Mouse (Mus musculus): ENCODE measurements around the gene Kcnc3.
A peak's percentile ranks its signal among the peaks of the same experiment; 100 is the strongest.

Gene Kcnc3

DNA sequence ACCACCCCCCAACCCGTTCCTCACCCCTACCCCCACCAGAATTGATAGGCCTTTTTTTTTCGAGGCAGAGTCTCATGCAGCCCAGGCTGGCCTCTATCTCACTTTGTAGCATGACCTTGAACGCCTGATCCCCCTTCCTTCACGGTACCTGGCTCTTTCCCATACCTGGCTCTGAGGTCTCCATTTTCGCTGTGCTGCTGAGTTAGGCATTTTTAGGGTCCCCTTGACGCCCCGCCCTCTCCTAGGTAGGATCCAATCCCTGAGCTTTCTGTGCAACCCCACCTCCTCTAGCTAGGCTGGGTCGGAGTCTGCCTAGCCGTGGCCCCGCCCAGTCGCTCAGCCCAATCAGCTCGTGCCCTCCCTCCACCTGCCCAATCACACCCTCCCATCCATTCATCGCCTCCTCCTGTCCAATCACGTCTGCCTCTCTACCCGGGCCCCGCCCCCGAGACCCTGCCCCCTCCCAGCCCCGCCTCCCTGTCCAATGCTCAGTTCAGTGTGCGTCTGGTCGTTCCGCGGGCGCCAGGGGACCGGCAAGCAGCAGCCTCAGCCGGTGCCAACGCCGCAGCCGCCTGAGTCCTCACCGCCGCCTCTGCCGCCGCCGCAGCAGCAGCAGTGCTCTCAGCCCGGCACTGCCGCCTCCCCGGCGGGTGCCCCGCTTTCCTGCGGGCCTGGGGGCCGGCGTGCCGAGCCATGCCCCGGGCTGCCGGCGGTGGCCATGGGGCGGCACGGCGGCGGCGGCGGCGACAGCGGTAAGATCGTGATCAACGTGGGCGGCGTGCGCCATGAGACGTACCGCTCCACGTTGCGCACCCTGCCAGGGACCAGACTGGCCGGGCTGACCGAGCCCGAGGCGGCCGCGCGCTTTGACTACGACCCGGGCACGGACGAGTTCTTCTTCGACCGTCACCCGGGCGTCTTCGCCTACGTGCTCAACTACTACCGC is at the start of gene Kcnc3:
Gene Kcnc3, plus strand, starts transcription at position 263 of the 946 bp plus-strand sequence.
- peak; percentile 91 to 94 for DNase-seq (ENCODE audit: low spot score in 2 of 2)

DNA sequence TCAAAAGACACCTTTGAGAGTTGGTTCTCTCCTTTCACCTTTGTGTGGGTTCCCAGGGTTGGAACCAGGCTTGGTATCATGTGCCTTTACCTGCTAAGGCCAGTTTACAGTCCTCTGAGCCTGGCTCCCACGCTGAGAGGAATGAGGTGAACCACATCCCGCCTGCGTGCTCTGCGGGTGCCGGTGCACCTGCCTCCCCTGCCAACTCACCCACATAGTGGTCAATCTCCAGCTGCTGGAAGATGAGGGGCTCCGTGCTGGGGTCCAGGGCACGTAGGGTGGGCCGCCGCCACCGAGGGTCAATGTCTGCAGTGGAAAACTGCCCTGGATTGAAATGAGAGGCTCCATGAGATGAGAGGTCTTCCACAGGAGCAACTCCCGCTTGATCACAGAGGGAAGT is 47.9 kb upstream of the Kcnc3 start:
- no peak for DNase-seq (ENCODE audit: low spot score in 2 of 2)

DNA sequence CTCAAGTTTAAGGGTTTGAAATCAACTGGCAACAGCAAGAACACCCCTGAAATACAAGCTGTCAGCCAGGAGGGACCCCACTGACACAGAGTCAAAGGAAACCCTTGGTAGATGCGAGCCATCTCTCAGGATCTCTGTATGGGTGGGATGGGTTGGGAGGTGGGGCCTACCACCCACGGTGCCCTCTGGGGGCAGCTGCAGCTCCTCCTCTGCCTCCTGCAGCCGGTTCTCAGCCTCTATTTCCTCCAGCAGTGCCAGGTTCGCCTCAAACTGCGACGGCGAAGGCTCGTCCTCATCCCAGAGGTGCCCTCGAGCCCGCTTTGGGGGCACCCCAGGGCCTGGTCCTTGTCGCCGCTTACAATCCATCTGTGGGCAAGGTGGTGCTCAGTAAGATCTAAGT is 47.4 kb upstream of the Kcnc3 start:
- no peak for DNase-seq (ENCODE audit: low spot score in 2 of 2)

DNA sequence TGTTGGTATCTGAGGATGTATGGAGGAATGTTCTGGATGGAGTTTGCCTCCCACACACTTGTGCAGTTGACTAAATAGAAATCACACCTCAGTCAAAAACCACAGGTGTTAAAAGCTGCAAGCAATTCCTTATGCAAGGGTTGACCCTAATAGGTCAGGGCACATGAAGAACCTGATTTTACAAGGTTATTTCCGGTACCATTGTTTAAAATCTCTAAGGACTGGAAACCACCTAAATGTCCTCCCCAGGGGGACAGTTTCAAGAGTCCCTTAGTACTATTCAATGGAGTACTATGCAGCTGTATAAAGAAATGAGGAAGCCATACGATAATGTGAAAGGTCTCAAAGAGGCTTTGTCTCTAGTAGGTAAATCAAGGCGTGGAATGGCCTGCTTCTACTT is 44.2 kb upstream of the Kcnc3 start:
- DNase-seq (ENCODE audit: low spot score in 2 of 2) = no peak

DNA sequence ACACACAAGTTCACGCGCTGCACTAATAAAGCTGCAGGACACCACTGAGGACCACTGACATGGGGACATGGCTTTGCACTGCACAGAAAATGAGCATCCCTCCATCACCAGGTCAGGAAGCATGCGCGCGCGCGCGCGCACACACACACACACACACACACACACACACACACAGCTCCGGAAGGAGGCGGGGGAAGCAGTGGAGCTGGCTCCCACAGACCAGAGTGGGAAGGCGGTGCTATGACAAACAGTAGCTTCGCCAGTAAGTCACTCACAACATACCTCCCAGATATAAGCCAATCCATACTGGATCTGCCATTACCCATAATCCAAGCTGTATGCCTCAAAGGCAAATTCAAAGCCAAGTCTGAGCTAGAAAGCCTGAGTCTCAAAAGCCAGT is 43.4 kb upstream of the Kcnc3 start:
- DNase-seq (ENCODE audit: low spot score in 2 of 2) = no peak

DNA sequence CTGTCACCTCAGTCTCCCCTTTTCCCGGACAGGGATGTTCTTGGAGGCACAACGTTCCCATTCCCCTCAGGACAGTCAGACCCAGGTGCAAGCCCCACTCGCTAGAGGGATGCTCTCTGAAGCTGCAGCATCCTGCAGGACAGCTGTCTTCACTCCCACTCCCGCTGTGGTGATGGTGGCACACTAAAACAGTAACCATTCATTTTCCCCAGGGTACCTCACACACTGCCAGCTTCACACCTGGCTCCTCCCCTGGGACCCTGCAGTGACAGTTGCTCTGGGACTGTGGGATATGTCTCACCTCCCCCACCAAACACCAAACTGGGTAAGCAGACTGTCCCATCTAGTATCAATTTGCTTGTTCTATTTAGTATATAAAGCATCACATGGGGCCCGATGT is 42.7 kb upstream of the Kcnc3 start:
- no peak for DNase-seq (ENCODE audit: low spot score in 2 of 2)

DNA sequence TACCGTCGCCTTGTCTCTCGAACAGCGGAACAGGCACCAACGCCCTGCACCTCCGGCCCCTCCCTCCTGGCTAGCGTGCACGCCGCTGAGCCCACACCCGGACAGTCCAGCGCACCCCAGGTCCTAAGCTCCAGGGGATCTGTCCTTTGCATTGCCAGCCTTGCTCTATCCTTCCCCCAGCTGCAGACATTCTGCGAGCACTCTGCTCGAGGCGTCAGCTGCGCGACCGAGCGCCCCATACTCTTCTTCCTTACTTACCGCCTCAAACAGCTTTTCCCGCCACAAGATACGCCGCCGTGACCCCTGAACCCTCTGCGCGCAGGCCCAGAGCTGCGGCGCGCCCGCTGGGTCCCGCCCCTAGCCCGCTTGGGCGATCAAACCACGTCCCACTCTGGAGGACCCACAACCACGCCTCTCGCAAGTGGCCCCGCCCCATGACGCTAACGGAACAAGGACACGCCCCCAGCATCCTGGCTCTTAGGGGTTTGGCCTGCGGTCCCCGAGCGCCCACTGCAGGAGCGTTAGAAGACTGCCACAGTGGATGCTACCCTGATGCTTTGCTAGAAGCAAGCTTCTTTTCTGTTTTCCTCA is 41.9 kb upstream of the Kcnc3 start, which contains the start of gene Pold1:
Gene Pold1, minus strand, starts transcription at position 353 of the 591 bp plus-strand sequence.
- DNase-seq (ENCODE audit: low spot score in 2 of 2) = peak; percentile 99 to 100

DNA sequence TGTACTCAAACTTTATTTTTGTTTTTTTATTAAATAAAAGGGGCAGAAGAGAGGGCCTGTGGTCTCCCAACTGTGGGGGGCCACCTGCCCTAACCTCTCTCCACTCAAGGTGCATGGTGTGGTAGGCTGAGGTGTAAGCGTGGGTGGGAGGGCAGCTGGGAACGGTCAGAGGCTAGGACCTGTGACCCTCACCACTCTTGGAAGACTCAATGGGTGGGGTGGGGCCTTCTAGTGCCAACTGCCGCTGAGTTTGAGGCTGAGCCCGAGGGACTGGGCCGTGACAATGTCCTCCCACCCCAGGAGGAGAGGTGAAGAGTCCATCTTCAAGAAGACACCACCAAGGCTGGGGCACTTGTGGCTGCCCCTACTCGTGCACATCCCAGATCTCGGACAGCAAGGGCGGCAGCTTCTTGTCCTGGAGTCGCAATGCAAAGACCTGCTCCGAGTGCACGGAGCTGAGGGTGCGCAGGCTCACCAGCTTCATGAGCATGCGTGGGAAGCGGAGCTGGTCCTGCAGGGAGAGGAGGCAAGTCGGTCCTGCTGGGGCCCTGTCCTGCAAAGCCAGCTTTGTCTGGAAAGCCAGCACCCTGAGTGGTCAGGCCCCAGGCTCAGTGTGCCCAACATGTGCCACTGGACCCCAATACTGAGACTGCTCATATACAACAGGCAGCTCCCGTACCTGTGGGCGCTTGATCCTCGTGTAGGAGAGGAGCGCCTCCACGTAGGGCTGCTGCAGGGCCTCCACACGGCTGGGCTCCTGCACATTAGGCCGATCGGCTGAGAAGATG is 40.6 kb upstream of the Kcnc3 start:
- no peak for DNase-seq (ENCODE audit: low spot score in 2 of 2)

DNA sequence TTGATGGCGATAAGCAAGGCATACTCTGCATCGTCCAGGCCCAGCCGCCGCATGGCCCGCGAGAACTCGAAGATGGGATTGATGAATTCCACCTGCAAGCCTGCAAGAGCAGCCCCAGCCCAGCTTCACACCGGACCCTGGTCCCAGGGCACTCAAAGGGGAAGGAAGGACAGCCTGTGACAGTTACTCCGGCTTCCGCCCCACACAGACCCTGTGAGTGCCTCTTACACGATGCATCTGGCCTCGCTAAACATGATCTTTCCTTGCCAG is 40.1 kb upstream of the Kcnc3 start:
- no peak for DNase-seq (ENCODE audit: low spot score in 2 of 2)

DNA sequence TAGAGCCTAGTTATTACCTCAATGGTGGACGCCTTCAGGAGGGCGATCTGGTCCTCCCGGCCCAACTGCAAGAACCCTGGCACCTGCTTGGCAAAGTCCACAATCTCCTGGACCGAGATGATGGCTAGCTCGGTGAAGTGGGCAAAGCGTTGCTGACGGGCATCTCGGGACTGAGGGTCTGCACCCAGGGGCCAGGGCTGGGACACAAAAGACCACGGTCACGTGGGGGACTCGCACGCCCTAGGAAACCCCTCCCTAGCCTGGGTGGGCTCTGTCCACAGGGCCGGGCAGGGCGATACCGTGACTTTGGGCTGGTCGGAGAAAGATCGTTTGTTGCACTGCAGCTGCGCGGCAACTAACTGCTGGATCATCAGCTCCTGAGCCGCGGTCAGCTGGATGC is 39.2 kb upstream of the Kcnc3 start:
- no peak for DNase-seq (ENCODE audit: low spot score in 2 of 2)

DNA sequence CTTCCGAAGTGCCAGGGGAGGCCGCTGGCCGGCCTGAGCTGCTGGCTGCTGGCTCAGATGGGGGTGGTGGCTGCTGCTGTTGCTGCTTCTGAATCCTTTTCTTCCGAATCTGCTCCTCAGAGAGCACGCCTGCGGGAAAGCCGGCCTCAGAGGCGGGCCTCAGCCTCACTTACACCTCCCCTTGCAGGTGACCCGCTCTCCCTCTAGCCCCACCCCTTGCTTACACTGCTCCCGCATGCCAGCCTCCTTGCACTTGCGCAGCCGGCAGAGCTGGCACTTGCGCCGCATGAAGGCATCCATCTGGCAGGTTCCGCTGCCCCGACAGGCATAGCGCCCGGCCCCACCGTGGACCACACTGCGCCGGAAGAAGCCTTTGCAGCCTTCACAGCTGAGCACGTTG is 38.7 kb upstream of the Kcnc3 start:
- DNase-seq (ENCODE audit: low spot score in 2 of 2) = no peak

DNA sequence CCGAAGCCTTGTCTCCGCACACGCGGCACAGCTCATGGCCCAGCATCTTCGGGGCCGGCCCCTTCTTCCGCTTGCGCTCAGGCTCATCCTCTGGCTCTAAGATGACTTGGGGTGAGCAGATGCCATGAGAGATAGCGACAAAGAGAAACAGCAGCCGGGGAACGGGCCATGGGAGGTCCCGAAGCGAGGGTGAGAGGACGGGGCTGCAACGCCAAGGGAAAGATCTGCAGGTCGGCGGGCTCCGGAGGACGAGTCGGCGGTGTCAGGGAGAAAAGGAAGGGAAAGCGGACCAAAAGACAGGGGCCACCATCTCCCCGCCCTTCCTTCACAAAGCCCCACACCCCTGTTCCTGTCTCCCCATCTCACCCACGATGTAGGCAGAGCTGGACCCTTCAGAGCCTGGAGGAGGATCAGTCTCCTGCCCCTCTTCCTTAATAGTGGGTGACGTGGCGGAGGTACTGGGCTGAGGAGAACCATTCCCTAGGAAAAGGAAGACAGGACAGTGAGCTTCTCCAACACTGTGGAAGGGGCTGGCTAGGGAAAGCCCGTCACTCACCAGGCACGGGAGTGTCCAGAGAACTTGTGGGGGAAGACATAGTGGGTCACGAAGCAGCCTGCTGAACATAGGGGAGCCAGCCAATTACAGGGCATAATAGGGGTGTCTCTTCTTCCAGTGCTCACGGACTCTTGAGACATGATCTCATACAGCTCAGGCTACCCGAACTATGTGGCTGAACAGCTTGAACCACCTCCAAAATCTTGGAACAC is 38.1 kb upstream of the Kcnc3 start:
- no peak for DNase-seq (ENCODE audit: low spot score in 2 of 2)

DNA sequence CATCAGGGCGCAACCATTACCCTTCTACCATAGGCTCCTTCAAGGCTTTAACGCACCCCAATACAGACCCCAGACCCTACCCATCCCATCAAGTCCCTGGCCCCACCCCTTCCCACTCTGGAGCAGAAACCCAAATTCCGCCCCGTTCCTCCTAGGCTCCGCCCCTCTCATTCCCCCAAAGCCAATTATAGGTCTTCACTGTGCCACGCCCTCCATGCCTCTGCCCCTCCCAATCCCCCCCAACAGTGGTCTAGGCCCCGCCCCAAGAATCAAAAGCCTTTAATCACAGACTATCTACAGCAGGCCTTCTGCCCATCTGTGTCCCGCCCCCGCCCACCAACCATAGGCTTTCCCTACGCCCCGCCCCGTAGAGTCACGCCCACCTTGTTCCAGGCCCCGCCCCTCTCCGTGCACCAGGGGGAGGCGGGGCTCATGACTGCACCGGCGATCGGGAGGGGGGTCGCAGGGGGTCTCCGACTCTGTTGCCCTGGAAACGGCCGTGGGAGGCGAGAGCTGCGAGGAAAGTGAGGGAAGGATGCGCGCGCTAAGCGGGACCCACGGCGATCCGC is 37.2 kb upstream of the Kcnc3 start:
- DNase-seq (ENCODE audit: low spot score in 2 of 2) = peak in 1 of 2 experiments; percentile 52

DNA sequence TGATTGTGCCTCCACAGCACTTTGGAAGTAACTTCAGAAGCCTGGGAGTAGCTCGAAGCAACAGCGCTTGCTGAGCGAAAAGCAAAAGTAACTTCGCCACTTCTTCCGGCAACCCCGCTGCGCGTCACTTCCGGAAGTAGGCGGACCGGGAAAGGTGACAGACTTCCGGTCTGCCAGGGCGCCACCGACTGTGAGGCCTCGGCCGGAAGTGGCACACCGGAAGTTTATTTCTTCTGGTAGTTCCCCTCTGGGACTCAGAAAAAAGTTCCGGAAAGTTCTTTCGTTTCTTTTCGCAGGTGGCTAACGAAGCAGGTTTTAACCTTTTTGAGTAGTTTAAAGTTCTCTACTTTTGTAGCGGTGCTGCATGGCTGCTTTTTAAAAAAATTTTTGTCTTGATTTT is 36.6 kb upstream of the Kcnc3 start, which contains the start of gene Nr1h2:
Gene Nr1h2, minus strand, starts transcription at position 126 of the 400 bp plus-strand sequence.
- peak; percentile 88 to 91 for DNase-seq (ENCODE audit: low spot score in 2 of 2)

DNA sequence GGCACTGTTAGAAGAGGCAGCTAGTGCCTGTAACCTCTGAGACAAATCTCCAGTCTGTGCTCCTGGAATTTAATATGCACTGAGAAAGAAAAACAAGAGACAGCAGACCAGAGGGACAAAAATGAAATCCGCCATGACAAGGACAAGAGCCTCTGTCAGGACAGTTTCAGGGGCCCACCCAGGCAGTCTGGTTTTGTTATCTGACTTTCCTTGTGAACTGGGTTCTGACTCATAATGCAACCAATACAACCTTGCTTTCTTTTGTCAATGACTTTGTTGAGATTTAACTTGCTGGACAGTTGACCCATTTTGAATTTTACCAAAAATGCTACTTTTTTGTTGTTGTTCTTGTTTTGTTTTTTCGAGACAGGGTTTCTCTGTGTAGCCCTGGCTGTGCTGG is 32.8 kb upstream of the Kcnc3 start:
- no peak for DNase-seq (ENCODE audit: low spot score in 2 of 2)

DNA sequence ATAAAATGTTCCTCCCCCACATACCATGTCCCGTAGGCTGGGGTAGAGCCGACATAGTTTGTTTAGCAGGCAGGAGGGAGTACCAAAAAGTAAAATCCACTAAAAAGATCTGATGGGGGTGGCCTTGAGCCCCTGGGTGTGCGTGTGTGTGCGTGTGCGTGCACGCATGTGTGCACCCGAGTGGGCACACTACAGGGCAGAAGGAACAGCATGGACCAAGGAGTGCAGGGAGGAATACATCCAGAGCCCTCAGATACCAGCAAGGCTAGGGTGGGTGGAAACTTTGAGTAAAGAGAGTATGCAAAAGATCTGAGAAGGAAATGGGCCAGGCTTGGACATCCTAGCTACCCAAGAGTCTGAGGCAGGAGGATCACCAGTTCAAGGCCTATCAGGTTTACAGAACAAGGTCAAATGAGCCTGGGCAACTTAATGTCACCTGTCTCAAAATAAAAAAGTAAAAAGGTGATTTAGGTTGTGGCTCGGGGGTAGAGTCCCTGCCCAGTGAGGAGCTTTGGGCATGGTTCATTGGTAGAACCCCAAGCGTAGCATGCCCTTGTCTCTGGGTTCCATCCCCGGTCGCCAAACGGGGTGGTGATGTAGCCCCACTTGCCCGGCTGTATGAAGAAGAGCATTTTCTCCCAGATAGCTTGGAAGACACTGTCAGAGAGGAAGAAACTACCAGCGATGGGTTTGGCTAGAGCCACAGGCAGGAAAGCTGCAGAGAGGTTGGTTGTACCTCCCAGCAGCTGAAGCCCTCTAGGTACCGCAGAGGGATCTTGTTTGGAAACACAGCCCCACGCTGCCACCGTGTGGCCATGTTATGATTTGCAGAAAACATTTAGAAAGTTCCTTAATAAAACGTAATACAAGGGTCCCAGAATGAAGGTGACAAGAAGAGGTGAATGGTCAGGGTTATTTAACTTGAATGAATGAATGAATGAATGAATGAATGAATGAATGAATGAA is 29.7 kb upstream of the Kcnc3 start:
- peak; percentile 48 to 79 for DNase-seq (ENCODE audit: low spot score in 2 of 2)

DNA sequence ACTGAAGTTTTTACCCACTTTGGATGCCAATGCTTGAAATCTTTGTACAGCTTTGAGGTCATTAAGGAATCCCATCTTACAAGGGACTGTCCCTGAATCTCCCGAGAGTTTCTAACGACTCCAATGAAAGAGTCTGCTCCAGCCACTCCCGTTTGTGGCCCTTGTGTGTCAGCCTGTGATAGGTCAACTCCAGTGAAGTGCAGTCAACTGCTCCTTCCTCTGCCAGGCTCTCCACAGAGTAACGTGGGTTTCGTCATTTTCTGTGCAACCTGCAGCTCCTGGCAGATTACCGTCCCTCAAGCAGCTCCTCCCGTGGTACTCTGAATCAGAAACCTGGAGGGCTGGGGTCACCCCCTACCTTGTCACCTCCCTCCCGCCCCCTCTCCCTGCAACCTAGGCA is 27.2 kb upstream of the Kcnc3 start:
- DNase-seq (ENCODE audit: low spot score in 2 of 2) = no peak

DNA sequence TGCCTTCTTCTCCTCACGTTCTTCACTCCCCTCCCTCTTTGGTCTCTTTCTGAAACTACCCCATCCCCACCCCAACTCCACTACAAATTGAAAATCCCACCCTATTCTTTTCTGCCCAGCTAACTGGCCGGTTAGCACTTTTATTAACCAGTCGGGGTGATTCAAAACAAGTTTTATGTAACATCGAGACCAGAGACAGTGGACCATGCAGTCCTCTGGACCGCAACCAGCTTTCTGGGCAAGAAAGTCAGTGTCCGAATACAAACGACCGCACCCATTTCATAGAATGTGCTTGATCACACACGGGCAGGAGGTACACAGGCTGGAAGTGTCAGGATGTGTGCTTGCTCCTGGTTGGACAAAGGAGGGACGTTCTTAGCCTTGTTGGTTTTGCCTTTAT is 26.0 kb upstream of the Kcnc3 start:
- no peak for DNase-seq (ENCODE audit: low spot score in 2 of 2)

DNA sequence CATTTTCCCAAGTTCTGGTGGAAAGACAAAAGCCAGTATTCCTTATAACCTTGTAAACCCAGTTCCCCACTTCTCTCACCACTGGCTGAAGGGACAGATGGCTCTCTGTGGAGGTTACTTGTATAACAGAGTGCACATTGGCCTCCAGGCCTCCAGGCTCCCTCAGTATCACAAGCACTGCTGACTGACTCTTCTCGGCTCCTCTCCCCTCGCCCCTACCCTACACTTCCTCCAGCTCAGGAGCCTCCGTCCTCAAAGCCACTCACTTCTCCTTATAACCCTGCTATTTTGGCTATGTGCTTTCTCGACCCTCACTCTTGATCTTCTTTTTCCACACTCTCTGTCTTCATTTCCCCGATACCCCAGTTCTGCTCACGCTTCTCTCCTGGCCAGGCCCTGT is 25.1 kb upstream of the Kcnc3 start:
- no peak for DNase-seq (ENCODE audit: low spot score in 2 of 2)

DNA sequence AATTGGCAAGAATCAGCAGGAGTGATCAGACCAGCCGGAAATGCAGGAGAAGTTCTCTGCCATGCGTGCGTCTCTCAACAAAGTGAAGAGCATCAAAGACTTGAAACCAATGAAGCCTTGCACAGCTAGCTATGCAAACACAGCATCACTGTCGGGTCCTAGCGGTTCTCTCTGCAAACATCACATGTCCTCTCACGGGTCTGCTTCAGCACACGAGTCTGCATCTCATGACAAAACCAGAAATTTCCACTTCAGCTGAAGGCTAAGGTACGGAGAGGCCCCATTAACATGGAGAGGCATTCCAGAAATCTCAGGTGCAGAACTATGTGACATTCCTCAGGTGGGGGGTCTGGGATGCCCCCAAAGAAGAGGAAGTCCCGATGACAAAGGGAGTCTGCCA is 21.7 kb upstream of the Kcnc3 start:
- no peak for DNase-seq (ENCODE audit: low spot score in 2 of 2)

Data from frontal cortex, postnatal 14 days (tissue).